Mouse (Mus musculus): Measurements from ENCODE around the gene Lrrc58. TPM values are rescaled to one million over a fixed set of nuclear protein-coding genes. Genes with fewer than 3 reads are reported as not detected.

Gene Lrrc58
- polyA plus RNA-seq (2017; shearing (Covaris generic)), result 22.3 TPM

GRCm38 (mm10) chr16:37867791-37868505 lies at the start of gene Lrrc58:
TSS of gene Lrrc58 (plus strand) at chr16:37868389.

GRCm38 (mm10) chr16:37861029-37861428 lies 7.2 kb upstream of the Lrrc58 start, which contains the start of gene Gm36028:
TSS of gene Gm36028 (minus strand) at chr16:37861146.

GRCm38 (mm10) chr16:37916138-37916817 lies 48.1 kb downstream of the Lrrc58 start, which contains the start of gene Gpr156:
TSS of gene Gpr156 (plus strand) at chr16:37916496.

Other genes with a start within 250 kb of the Lrrc58 start
- gene Ndufb4, start 213.9 kb upstream of the Lrrc58 start, polyA plus RNA-seq (2017; shearing (Covaris generic)), result 41.1 TPM
- not detected for gene Fstl1, start 91.5 kb upstream of the Lrrc58 start, polyA plus RNA-seq (2017; shearing (Covaris generic))
- not detected for gene Gm36028, start 7.2 kb upstream of the Lrrc58 start, polyA plus RNA-seq (2017; shearing (Covaris generic))
- gene Gpr156, start 48.1 kb downstream of the Lrrc58 start, polyA plus RNA-seq (2017; shearing (Covaris generic)), result not detected
- gene Gsk3b, start 220.6 kb downstream of the Lrrc58 start, polyA plus RNA-seq (2017; shearing (Covaris generic)), result 84.0 TPM

Data from effector memory CD4-positive, alpha-beta T cell, adult 5 months (primary cell).